Mouse (Mus musculus) urinary bladder, adult 18-20 months (tissue): ENCODE data around the gene Csk.
A peak's percentile ranks its signal among the peaks of the same experiment; 100 is the strongest.

Source experiments
- DNase-seq, 2 experiments: peaks; one replicate each; pipeline ENCODE4 v3.0.0; 2022; ENCODE audit warnings: low spot score in 2 of 2, mixed read lengths in 2 of 2

The Csk gene

GRCm38 (mm10) chr9:57604875-57605274 lies 48.6 kb downstream of the Csk start:
- no peak for DNase-seq

- no peak for DNase-seq
Observed at GRCm38 (mm10) chr9:57602098-57602497, 51.3 kb downstream of the Csk start.

- DNase-seq = no peak
Observed at GRCm38 (mm10) chr9:57601353-57601706, 52.1 kb downstream of the Csk start.

GRCm38 (mm10) chr9:57600620-57601352 lies 52.6 kb downstream of the Csk start:
- DNase-seq = no peak

- no peak for DNase-seq
Observed at GRCm38 (mm10) chr9:57598851-57599563, 54.4 kb downstream of the Csk start.

GRCm38 (mm10) chr9:57597929-57598382 lies 55.5 kb downstream of the Csk start:
- DNase-seq = no peak

GRCm38 (mm10) chr9:57597265-57597664 lies 56.2 kb downstream of the Csk start:
- no peak for DNase-seq

GRCm38 (mm10) chr9:57594174-57594509 lies 59.3 kb downstream of the Csk start:
- DNase-seq = no peak

- no peak for DNase-seq
Observed at GRCm38 (mm10) chr9:57593454-57594173, 59.8 kb downstream of the Csk start.

GRCm38 (mm10) chr9:57590726-57591125 lies 62.7 kb downstream of the Csk start:
- DNase-seq = no peak

GRCm38 (mm10) chr9:57589224-57590126 lies 64.0 kb downstream of the Csk start, which contains the start of gene Ulk3:
Gene Ulk3, plus strand, starts transcription at chr9:57589452.
- DNase-seq = peak; percentile 75 to 84

GRCm38 (mm10) chr9:57584991-57585390 lies 68.4 kb downstream of the Csk start:
- no peak for DNase-seq

GRCm38 (mm10) chr9:57577144-57577849 lies 76.1 kb downstream of the Csk start:
- no peak for DNase-seq
